Mouse (Mus musculus): ENCODE results near the gene Vezt. TPM values are rescaled to one million over a fixed set of nuclear protein-coding genes. Genes with fewer than 3 reads are reported as not detected.

Gene Vezt
- polyA plus RNA-seq, 1 experiment from 2014 or later = 30.0 TPM

DNA sequence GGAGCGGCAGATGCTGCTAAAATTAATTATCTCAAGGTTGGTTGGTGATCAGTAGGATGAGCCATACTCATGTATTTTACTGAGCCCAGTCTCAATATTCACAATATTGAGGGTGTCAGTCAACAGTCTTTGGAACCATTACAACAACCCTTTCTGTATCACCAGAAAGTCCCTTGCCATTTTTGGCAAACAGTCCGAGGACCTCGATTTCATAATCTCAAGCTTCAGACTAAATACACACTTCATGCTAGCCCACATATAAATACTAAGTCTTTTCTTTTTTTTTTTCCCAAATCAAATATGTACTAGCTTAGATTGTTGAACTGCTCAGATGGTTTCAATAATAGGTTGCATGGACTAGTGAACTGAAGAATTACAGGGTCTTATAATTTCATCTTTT lies 84.6 kb downstream of the Vezt start:
- H3K27me3 ChIP-seq = no peaks in the 10 kb centered on the region
- H3K9me3 ChIP-seq = no peaks in the 10 kb centered on the region
- 0 out of 2 replicates have a peak, but pooled peaks cover 2% of the 10 kb centered on the region for H3K4me1 ChIP-seq (replicated peaks)
- H3K27ac ChIP-seq = no peak overlapping the region
- WGBS = 90% methylated on average over 3 of the region's 3 CpGs
- no peak overlapping the region for H3K4me2 ChIP-seq
- H3K9ac ChIP-seq (replicated peaks) = no peak overlapping the region
- H3K4me3 ChIP-seq (replicated peaks) = no peak overlapping the region
- H3K36me3 ChIP-seq = no peaks in the 10 kb centered on the region
- no peak for ATAC-seq (ENCODE audit: insufficient number of reproducible peaks, insufficient read depth, low FRiP score, low TSS enrichment, low read depth)

DNA sequence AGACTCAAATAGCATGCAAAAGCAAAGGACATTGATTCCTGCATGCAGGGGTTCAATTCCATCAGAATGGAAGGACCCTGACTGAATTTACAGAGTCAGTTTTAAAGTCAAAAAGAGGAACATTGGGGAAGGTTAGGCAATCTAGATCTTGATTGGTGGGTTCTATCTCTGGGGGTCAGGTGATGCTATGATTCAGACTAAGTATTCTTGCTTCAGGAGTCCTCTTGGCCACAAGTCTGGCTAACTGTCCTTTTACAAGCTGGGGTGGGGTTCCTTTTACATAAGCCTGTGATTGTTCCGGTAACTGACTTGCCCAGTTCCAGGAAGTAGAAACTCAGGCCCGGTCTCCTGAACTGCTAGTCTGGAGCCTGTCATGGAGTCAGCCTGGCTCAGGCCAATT lies 85.7 kb downstream of the Vezt start:
- 95% methylated on average over 2 of the region's 2 CpGs for WGBS
- no peak overlapping the region for H3K27ac ChIP-seq

DNA sequence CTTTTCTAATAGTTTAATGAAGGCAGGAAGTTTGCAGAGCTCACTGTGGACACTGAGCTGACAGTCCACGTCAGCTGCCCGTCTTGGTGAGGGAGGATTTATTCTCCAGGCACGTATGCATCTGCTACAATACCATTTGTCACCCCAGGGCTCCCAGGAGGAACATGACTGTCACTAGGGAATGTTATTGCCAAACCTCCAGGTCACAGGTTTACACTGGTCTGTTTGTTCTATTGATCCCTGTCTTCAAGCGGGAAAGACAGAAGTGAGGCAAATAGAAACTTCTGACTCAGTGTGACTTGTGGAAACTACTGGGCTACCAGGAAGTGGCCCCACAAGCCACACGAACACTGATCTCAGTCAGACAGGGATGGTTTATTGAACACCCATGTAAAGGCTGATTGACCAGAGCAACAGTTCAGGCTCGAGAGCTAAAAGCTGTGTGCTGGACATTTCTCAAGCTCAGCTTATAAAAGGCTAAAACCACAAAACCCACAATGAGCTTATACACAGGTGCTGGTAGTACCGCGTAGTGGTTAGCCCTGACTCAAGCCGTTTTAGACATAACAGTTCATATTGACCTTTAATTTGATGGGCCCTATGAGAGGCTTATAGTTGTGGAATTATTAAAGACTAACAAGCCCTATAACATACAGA lies 89.6 kb downstream of the Vezt start:
- Histone ChIP-seq H3K9ac (replicated peaks) (no peak overlapping the region), H3K4me2 (no peak overlapping the region), H3K4me3 (replicated peaks) (no peak overlapping the region), H3K36me3 (no peaks in the 10 kb centered on the region), H3K27ac (no peak overlapping the region), H3K9me3 (no peaks in the 10 kb centered on the region), H3K4me1 (replicated peaks) (0 out of 2 replicates have a peak, but pooled peaks cover 8% of the 10 kb centered on the region), H3K27me3 (no peaks in the 10 kb centered on the region)
- WGBS = 67% methylated on average over 9 of the region's 9 CpGs
- ATAC-seq (ENCODE audit: insufficient number of reproducible peaks, insufficient read depth, low FRiP score, low TSS enrichment, low read depth) = no peak

More for the DNA sequence above, 85.7 kb downstream of the Vezt start:
- ATAC-seq (ENCODE audit: insufficient number of reproducible peaks, insufficient read depth, low FRiP score, low TSS enrichment, low read depth) = no peak
- no peaks in the 10 kb centered on the region for H3K9me3 ChIP-seq
- no peaks in the 10 kb centered on the region for H3K36me3 ChIP-seq
- H3K4me2 ChIP-seq = no peak overlapping the region
- H3K4me3 ChIP-seq (replicated peaks) = no peak overlapping the region
- 0 out of 2 replicates have a peak, but pooled peaks cover 4% of the 10 kb centered on the region for H3K4me1 ChIP-seq (replicated peaks)
- H3K9ac ChIP-seq (replicated peaks) = no peak overlapping the region
- H3K27me3 ChIP-seq = no peaks in the 10 kb centered on the region

DNA sequence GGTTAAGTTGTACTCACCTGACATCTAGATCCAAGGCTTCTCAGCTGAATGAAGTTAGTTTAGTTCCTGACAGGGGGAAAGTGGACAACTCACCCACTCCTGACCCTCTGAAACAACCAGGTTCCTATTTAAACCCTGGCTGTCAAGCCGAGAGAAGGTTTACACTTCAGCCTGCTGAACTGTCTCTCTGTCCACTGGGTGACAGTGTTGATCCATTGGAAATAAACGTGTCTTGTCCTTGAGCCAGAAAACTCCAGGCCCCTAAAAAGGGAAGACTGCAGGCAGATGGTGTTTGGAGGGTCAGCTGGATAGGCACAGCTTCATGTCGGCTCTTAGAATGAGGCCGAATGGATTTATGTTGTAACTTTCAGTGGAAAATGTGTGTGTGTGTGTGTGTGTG lies 90.3 kb downstream of the Vezt start:
- ATAC-seq (ENCODE audit: insufficient number of reproducible peaks, insufficient read depth, low FRiP score, low TSS enrichment, low read depth) = no peak
- Histone ChIP-seq H3K4me1 (replicated peaks) (0 out of 2 replicates have a peak, but pooled peaks cover 8% of the 10 kb centered on the region), H3K4me2 (no peak overlapping the region), H3K9ac (replicated peaks) (no peak overlapping the region), H3K36me3 (no peaks in the 10 kb centered on the region), H3K4me3 (replicated peaks) (no peak overlapping the region), H3K27ac (no peak overlapping the region), H3K9me3 (no peaks in the 10 kb centered on the region), H3K27me3 (no peaks in the 10 kb centered on the region)
- 42% methylated on average over 4 of the region's 4 CpGs for WGBS

DNA sequence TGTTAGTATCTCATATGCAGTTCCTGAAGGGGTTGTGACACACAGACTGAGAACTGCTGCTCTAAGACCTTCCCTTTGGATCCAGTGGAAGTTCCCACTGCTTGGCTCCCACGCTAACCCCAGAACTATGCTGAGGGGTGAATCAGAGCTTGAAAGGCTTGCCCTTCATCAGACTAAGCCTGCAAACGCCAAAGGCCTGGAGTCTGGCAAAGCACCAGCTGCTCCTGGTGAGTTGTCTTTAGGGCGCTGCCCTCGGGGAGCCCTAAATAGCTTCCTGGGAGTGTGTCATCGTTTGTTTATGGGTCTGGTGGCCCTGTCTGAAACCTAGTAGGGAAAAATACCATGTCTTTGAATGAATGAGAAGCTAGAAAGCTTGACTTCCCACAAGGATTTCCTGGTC lies 91.4 kb downstream of the Vezt start:
- Histone ChIP-seq H3K4me2 (no peak overlapping the region), H3K36me3 (no peaks in the 10 kb centered on the region), H3K4me3 (replicated peaks) (no peak overlapping the region), H3K4me1 (replicated peaks) (0 out of 2 replicates have a peak, but pooled peaks cover 8% of the 10 kb centered on the region), H3K27ac (no peak overlapping the region), H3K9ac (replicated peaks) (no peak overlapping the region), H3K9me3 (no peaks in the 10 kb centered on the region), H3K27me3 (no peaks in the 10 kb centered on the region)
- WGBS = 52% methylated on average over 5 of the region's 5 CpGs
- no peak for ATAC-seq (ENCODE audit: insufficient number of reproducible peaks, insufficient read depth, low FRiP score, low TSS enrichment, low read depth)

DNA sequence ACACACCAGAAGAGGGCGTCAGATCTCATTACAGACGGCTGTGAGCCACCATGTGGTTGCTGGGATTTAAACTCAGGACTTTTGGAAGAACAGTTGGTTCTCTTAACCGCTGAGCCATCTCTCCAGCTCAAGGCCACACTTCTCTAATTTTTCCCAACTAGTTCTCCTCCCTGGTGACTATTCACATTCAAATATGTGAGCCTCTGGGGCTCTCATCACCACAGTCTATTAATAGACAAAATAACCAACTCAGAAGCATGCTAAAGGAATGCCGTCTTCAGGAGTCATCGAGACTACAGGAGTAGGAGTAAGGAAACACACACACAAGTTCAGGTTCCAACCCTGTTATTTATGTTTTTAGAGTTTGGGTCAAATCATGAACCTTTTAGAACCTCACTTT lies 95.3 kb downstream of the Vezt start:
- ATAC-seq (ENCODE audit: insufficient number of reproducible peaks, insufficient read depth, low FRiP score, low TSS enrichment, low read depth) = no peak
- no peak overlapping the region for H3K27ac ChIP-seq
- 85% methylated on average over 5 of the region's 5 CpGs for WGBS

DNA sequence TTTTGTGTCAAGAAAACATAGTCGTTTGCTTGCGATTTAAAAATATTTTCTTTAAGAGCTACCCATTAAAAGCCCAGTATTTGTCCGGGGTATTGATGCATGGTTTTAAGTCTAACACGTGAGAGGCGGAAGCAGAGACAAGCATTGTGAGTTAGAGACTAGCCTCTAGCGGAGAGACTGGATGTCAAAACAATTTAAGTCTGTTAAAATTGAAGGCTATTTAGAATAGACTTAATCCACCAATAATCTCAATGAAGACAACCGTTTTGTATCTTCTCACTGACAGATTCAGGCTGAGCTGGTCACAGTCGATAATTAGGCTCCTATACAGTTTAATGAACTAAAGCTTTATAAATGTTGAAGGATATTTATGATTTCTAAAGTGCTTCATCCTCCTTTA lies 95.9 kb downstream of the Vezt start:
- no peak overlapping the region for H3K4me2 ChIP-seq
- 0 out of 2 replicates have a peak, but pooled peaks cover 4% of the 10 kb centered on the region for H3K4me1 ChIP-seq (replicated peaks)
- WGBS = 89% methylated on average over 8 of the region's 8 CpGs
- H3K4me3 ChIP-seq (replicated peaks) = no peak overlapping the region
- H3K36me3 ChIP-seq = no peaks in the 10 kb centered on the region
- ATAC-seq (ENCODE audit: insufficient number of reproducible peaks, insufficient read depth, low FRiP score, low TSS enrichment, low read depth) = no peak
- no peak overlapping the region for H3K27ac ChIP-seq
- H3K9ac ChIP-seq (replicated peaks) = no peak overlapping the region
- H3K27me3 ChIP-seq = no peaks in the 10 kb centered on the region
- no peaks in the 10 kb centered on the region for H3K9me3 ChIP-seq

More for the DNA sequence above, 95.3 kb downstream of the Vezt start:
- 0 out of 2 replicates have a peak, but pooled peaks cover 4% of the 10 kb centered on the region for H3K4me1 ChIP-seq (replicated peaks)
- no peaks in the 10 kb centered on the region for H3K36me3 ChIP-seq
- no peaks in the 10 kb centered on the region for H3K27me3 ChIP-seq
- no peaks in the 10 kb centered on the region for H3K9me3 ChIP-seq
- H3K4me2 ChIP-seq = no peak overlapping the region
- H3K4me3 ChIP-seq (replicated peaks) = no peak overlapping the region
- H3K9ac ChIP-seq (replicated peaks) = no peak overlapping the region

DNA sequence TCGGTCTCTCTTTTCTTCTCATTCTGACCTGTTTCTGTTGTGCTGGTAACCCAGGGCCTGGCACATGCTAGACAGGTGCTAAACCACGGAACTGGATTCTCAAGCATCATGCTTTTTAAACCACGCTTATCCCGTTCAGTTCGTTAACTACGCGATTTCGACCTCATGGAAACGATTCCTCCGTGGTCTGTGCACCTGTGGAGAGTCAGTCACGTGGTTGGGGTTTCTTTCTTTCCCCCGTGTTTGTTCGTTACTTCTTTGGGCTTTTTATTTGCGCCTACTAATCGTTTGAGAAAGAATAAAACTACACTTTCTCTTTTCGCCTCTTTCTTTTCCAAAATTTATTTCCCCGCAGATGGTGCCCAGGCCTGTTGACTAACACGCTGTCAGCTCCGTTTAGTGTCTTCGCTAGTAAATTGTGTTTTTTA lies 96.8 kb downstream of the Vezt start:
- H3K9me3 ChIP-seq = no peaks in the 10 kb centered on the region
- no peaks in the 10 kb centered on the region for H3K36me3 ChIP-seq
- peaks cover 5% of the 10 kb centered on the region; the same call in 1 of the 2 replicates for H3K4me1 ChIP-seq (replicated peaks)
- no peak overlapping the region for H3K9ac ChIP-seq (replicated peaks)
- no peak overlapping the region for H3K27ac ChIP-seq
- no peak overlapping the region for H3K4me2 ChIP-seq
- 80% methylated on average over 20 of the region's 20 CpGs for WGBS
- no peak overlapping the region for H3K4me3 ChIP-seq (replicated peaks)
- no peak for ATAC-seq (ENCODE audit: insufficient number of reproducible peaks, insufficient read depth, low FRiP score, low TSS enrichment, low read depth)
- H3K27me3 ChIP-seq = no peaks in the 10 kb centered on the region

DNA sequence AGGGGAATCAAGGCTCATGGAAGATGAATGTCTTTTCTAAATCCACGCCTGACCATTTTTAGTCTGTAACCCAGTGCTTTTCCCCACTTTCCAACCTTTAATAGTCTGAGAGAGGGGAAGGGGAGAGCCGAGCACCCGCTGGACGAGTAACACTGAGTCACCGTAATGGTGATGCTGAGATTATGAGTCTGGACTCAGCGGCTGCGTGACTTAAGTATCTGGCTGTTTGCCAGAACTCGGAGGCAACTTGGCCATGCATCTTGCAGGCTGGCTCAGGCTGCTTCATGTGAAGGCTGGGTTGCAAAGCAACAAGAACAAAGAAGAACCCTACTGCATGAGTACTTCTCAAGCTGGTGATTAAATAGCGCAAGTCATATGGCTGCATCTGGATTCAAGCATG lies 101.6 kb downstream of the Vezt start:
- Histone ChIP-seq H3K9ac (replicated peaks) (no peak overlapping the region), H3K9me3 (no peaks in the 10 kb centered on the region), H3K4me3 (replicated peaks) (no peak overlapping the region), H3K4me2 (no peak overlapping the region), H3K27me3 (peaks cover 2% of the 10 kb centered on the region; the same call in 1 of the 2 replicates), H3K4me1 (replicated peaks) (peaks cover 7% of the 10 kb centered on the region; the same call in 1 of the 2 replicates), H3K36me3 (no peaks in the 10 kb centered on the region), H3K27ac (peak overlapping the region; percentile 8; the same call in 1 of the 2 replicates)
- WGBS = 30% methylated on average over 9 of the region's 9 CpGs
- peak; percentile 56; the same call in 1 of the 2 replicates for ATAC-seq (ENCODE audit: insufficient number of reproducible peaks, insufficient read depth, low FRiP score, low TSS enrichment, low read depth)

DNA sequence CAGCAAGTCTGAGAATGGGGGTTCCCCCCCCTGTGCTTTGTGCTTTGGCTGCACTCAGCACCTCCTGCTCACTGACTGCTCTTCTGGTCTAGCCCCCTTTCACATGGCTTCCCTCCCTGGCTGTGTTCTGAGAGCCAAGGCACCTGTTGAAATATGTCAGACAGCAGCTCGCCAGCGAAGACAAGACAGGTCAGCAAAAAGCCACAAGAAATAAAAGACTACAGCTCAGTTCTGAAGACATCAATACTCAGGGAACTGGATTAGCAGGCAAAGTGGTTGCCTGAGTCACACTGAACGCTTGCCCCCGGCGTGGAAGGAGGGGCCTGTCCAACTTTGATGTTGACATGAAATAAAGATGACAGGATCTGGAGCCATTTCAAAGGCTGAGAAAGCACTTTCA lies 102.8 kb downstream of the Vezt start:
- Histone ChIP-seq H3K27ac (0 out of 2 replicates have a peak overlapping the region, but pooled peaks have one; percentile 12), H3K4me2 (no peak overlapping the region), H3K4me1 (replicated peaks) (peaks cover 7% of the 10 kb centered on the region; the same call in 1 of the 2 replicates), H3K36me3 (no peaks in the 10 kb centered on the region), H3K9me3 (no peaks in the 10 kb centered on the region), H3K9ac (replicated peaks) (no peak overlapping the region), H3K27me3 (peaks cover 2% of the 10 kb centered on the region; the same call in 1 of the 2 replicates), H3K4me3 (replicated peaks) (no peak overlapping the region)
- WGBS = 38% methylated on average over 5 of the region's 5 CpGs
- ATAC-seq (ENCODE audit: insufficient number of reproducible peaks, insufficient read depth, low FRiP score, low TSS enrichment, low read depth) = no peak

DNA sequence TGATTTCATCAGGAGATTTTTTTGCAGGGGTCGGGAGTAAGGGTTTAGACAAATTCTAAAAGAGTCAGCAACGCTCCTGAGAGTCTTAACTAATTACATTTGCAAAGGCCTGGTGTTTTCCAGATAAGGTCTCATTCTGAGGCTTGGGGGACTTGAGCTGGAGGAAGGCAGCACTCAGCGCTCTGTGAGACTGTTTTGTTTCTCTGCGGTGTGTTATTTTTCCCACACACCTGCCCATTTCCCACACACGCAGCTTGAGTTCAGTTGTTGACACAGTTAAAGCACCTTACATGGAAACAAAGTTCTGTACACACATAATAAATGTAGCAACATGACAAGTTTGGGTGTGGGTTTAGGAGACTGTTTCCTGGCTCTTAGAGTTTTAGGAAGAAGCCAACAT lies 103.6 kb downstream of the Vezt start:
- 73% methylated on average over 5 of the region's 5 CpGs for WGBS
- Histone ChIP-seq H3K4me1 (replicated peaks) (peaks cover 7% of the 10 kb centered on the region; the same call in 1 of the 2 replicates), H3K9ac (replicated peaks) (no peak overlapping the region), H3K4me2 (no peak overlapping the region), H3K27ac (no peak overlapping the region), H3K36me3 (no peaks in the 10 kb centered on the region), H3K4me3 (replicated peaks) (no peak overlapping the region), H3K27me3 (peaks cover 2% of the 10 kb centered on the region; the same call in 1 of the 2 replicates), H3K9me3 (0 out of 2 replicates have a peak, but pooled peaks cover 7% of the 10 kb centered on the region)
- ATAC-seq (ENCODE audit: insufficient number of reproducible peaks, insufficient read depth, low FRiP score, low TSS enrichment, low read depth) = no peak

Data from limb, embryonic 12.5 days (tissue).